Comparison of ENCODE assay signal across 16 mouse cellular contexts in genomic region chr4:119366758-119367526, GRCm38 (mm10). TPM values are rescaled to one million over a fixed set of nuclear protein-coding genes. Genes with fewer than 3 reads are reported as not detected.
DNase-seq lines count a peak whose midpoint lies in the region; TF ChIP-seq lines count a peak whose summit lies in the region.
"Had no signal": no experiment of that assay in that cellular context is flagged by ENCODE, and none has a peak within 500 bp of the region (broad histone marks: within the 10 kb centered on the region; RNA-seq: fewer than 3 reads in every experiment).

No protein-coding gene starts in this region.

- intact Hi-C loops in heart, postnatal 25 days (cut with DNase I) = no loop called here

- TF ChIP-seq CTCF in embryonic fibroblast, embryonic 13.5 days (IDR thresholded peaks at IDR 0.05; ENCODE audit: borderline replicate concordance, insufficient read depth, low read length) = no peak

- no peak overlapping the region for H3K4me3 ChIP-seq in embryonic fibroblast, embryonic 13.5 days (ENCODE audit: insufficient read depth, low read length)
- H3K4me3 ChIP-seq: embryonic facial prominence, embryonic 15.5 days; layer of hippocampus, adult 2 months; megakaryocyte, embryonic 14.5 days; myocyte; stomach, embryonic 15.5 days had no signal

- no peaks in the 10 kb centered on the region for H3K4me1 ChIP-seq in embryonic fibroblast, embryonic 13.5 days (ENCODE audit: control insufficient read depth, insufficient read depth, low read length)
- H3K4me1 ChIP-seq: embryonic facial prominence, embryonic 15.5 days; megakaryocyte, embryonic 14.5 days; stomach, embryonic 15.5 days had no signal

- peak overlapping the region; percentile 73 for H3K27ac ChIP-seq in embryonic fibroblast, embryonic 13.5 days (ENCODE audit: insufficient read depth, low read length)
- H3K27ac ChIP-seq: embryonic facial prominence, embryonic 15.5 days; hindbrain, embryonic 14.5 days; layer of hippocampus, adult 2 months; stomach, embryonic 15.5 days had no signal

- no peak for TF ChIP-seq POLR2A in embryonic fibroblast, embryonic 13.5 days (IDR thresholded peaks at IDR 0.05; ENCODE audit: low read depth, low read length)

- DNase-seq in kidney, postnatal 25 days = peak; percentile 34 to 54
- no peak for DNase-seq in kidney, postnatal 4 days
- peak; percentile 65 for DNase-seq in adipocyte (ENCODE audit: low spot score)
- peak; percentile 57 for DNase-seq in lung, postnatal 36 days
- DNase-seq in layer of hippocampus, adult 11-12 months (ENCODE audit: low spot score) = no peak
- DNase-seq in heart, postnatal 25 days (ENCODE audit: low spot score) = no peak
- DNase-seq: cerebellum, postnatal 25 days; liver had no signal

RNA-seq across cellular contexts. Expression of gene Ppih, which starts 46.6 kb away (rescaled TPM):
- 46.0 and 48.4 TPM in 2 replicates for polyA plus RNA-seq in embryonic fibroblast, embryonic 13.5 days (2011; ENCODE audit: insufficient read length, low read depth, missing spikeins)
- total RNA-seq in heart, postnatal 25 days (2021) = 10 to 100 TPM; 10.3 to 11.1 TPM

RNA-seq across cellular contexts. Expression of gene Ccdc30, which starts 48.4 kb away (rescaled TPM):
- 1.3 and 2.0 TPM in 2 replicates for polyA plus RNA-seq in embryonic fibroblast, embryonic 13.5 days (2011; ENCODE audit: insufficient read length, low read depth, missing spikeins)
- total RNA-seq in heart, postnatal 25 days (2021) = under 1 TPM in 1 of 2 experiments, not detected in 1; 0.34 TPM

RNA-seq across cellular contexts. Expression of gene Ppcs, which starts 55.3 kb away (rescaled TPM):
- 8.9 and 10.5 TPM in 2 replicates for polyA plus RNA-seq in embryonic fibroblast, embryonic 13.5 days (2011; ENCODE audit: insufficient read length, low read depth, missing spikeins)
- total RNA-seq in heart, postnatal 25 days (2021) = 1 to 10 TPM; 8.9 TPM

RNA-seq across cellular contexts. Expression of gene Zmynd12, which starts 55.7 kb away (rescaled TPM):
- not detected in 2 replicates for polyA plus RNA-seq in embryonic fibroblast, embryonic 13.5 days (2011; ENCODE audit: insufficient read length, low read depth, missing spikeins)
- not detected for total RNA-seq in heart, postnatal 25 days (2021)
- total RNA-seq: gastrocnemius, postnatal 4 days had no signal

Comparison
In these comparisons a context has a peak if more than half of its experiments do, and no peak if none do; other contexts are left out.
1. DNase-seq: peak in kidney, postnatal 25 days (2 of 2), adipocyte (single experiment) and lung, postnatal 36 days (single experiment); none in kidney, postnatal 4 days (0 of 2), layer of hippocampus, adult 11-12 months (single experiment) and heart, postnatal 25 days (single experiment).